Mouse (Mus musculus) liver, embryonic 12.5 days (tissue): ENCODE results near the gene Add3. TPM values are rescaled to one million over a fixed set of nuclear protein-coding genes. Genes with fewer than 3 reads are reported as not detected.

Source experiments
- ATAC-seq: fragments of 200-750 bp; cut with Nextera tagmentation; 2 replicates; pipeline ENCODE4 v1.8.0; 2017; ENCODE audit warnings: moderate number of reproducible peaks, mild to moderate bottlenecking, moderate library complexity
- H3K27ac ChIP-seq: fragments of 300-500 bp; sonication (generic); 2 replicates; pipeline ENCODE4 v1.5.1; 2016; ENCODE audit warnings: mild to moderate bottlenecking
- H3K27me3 ChIP-seq: fragments of 300-500 bp; sonication (generic); replicated peaks from 2 replicates; pipeline ENCODE4 v1.6.1; 2016; ENCODE audit warnings: mild to moderate bottlenecking, moderate library complexity
- H3K36me3 ChIP-seq: fragments of 300-500 bp; sonication (generic); 2 replicates; pipeline ENCODE4 v1.6.1; 2016; ENCODE audit warnings: mild to moderate bottlenecking, moderate library complexity
- H3K4me1 ChIP-seq: fragments of 300-500 bp; sonication (generic); 2 replicates; pipeline ENCODE4 v1.6.1; 2016
- H3K4me2 ChIP-seq: fragments of 300-500 bp; sonication (generic); 2 replicates; pipeline ENCODE4 v1.6.1; 2016; ENCODE audit warnings: mild to moderate bottlenecking, moderate library complexity
- H3K4me3 ChIP-seq: fragments of 300-500 bp; sonication (generic); 2 replicates; pipeline ENCODE4 v1.5.1; 2016; ENCODE audit warnings: mild to moderate bottlenecking, moderate library complexity
- H3K9ac ChIP-seq: fragments of 300-500 bp; sonication (generic); 2 replicates; pipeline ENCODE4 v1.6.1; 2016; ENCODE audit warnings: mild to moderate bottlenecking, moderate library complexity
- H3K9me3 ChIP-seq: fragments of 300-500 bp; sonication (generic); replicated peaks from 2 replicates; pipeline ENCODE4 v1.6.1; 2016; ENCODE audit warnings: mild to moderate bottlenecking, moderate library complexity
- WGBS: fragments of 180-500 bp; shearing (Covaris S2); methylation state at CpG from one replicate; pipeline ENCODE4 v1.1.7; 2016; ENCODE audit not compliant: insufficient replicate concordance; 5-methylcytosine and 5-hydroxymethylcytosine counted together
- polyA plus RNA-seq: library from polyadenylated mRNA; unstranded; fragments of >200 nt; fragmentation: Nextera tagmentation; extraction: Ambion mirVana; gene quantifications from 2 replicates; pipeline ENCODE4 v1.2.1, GENCODE M21; 2016

Gene Add3
- polyA plus RNA-seq, 1 experiment from 2014 or later, result 42.2 TPM

DNA sequence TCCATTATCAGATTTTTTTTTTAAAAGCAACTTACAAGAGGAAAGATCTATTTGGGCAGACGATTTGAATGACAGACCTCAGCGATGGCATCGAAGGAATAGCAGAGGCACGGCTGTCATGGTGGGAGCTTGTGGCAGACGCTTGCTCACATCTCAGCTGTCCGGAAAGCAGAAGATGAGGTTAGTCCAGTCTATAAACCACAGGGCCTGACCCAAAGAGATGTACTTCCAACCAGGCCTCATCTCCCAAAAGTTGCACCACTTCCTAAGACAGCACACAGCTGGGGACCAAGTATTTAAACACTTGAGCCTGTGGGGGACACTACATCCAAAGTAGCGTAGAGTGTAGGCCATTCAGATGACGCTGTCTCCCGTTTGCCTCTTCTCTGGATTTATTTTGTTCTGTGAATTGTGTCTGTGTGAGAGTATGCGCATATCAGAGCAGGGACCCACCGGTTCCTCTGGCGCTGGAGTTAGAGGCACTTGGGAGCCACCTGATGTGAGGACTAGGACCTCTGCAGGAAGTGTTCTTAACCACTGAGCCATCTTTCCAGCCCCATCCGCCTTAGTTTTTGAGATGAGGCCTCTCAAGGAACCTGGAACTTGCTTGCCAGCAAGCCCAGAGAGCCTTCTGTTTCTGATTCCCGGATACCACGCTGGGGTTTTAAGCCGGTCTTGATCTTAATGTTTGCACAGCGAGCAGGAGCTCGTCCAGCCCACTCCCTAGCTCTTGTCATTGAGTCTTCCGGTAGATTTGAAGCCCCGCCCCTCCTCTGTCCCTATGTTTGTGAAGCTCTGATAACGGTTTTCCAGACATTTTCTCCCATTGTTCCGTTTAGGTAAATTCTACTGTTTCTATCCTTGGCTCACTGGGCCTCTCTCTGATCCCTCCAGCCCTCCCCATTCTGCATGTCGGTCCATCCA, 156.3 kb downstream of the Add3 start:
- H3K9me3 ChIP-seq, result no peaks in the 10 kb centered on the region
- H3K27me3 ChIP-seq, result 0 out of 2 replicates have a peak, but pooled peaks cover 3% of the 10 kb centered on the region
- peak overlapping the region; percentile 42 for H3K4me2 ChIP-seq
- peaks cover 13% of the 10 kb centered on the region for H3K4me1 ChIP-seq
- no peak for ATAC-seq
- H3K36me3 ChIP-seq, result no peaks in the 10 kb centered on the region
- H3K9ac ChIP-seq, result no peak overlapping the region
- no peak overlapping the region for H3K27ac ChIP-seq
- no peak overlapping the region for H3K4me3 ChIP-seq
- 55% methylated on average over 23 of the region's 23 CpGs for WGBS

Other genes starting within 250 kb of the Add3 start
- 124 and 133 TPM in 2 replicates for gene Xpnpep1, start 100.2 kb upstream of the Add3 start, polyA plus RNA-seq
- 38.3 and 39.3 TPM in 2 replicates for gene Mxi1, start 170.1 kb downstream of the Add3 start, polyA plus RNA-seq
- not detected in 2 replicates for gene Gm10197, start 231.3 kb downstream of the Add3 start, polyA plus RNA-seq